Mouse (Mus musculus) adrenal gland, postnatal 10 days (tissue): ENCODE results near the gene C2cd4a. TPM values are rescaled to one million over a fixed set of nuclear protein-coding genes. Genes with fewer than 3 reads are reported as not detected.

Source experiments
- DNase-seq: peaks from one replicate; pipeline ENCODE4 v3.0.0; 2021; ENCODE audit warnings: mixed read lengths
- total RNA-seq, 2 experiments: library from RNA; stranded (reverse); gene quantifications; 2 replicates each; pipeline ENCODE4 v1.2.3; 2021

Gene C2cd4a
- total RNA-seq, 2 experiments from 2014 or later, result 0.21 TPM; not detected in 1

- DNase-seq, result no peak
Measured at GRCm38 (mm10) chr9:67787671-67788070, 44.5 kb downstream of the C2cd4a start.

DNA sequence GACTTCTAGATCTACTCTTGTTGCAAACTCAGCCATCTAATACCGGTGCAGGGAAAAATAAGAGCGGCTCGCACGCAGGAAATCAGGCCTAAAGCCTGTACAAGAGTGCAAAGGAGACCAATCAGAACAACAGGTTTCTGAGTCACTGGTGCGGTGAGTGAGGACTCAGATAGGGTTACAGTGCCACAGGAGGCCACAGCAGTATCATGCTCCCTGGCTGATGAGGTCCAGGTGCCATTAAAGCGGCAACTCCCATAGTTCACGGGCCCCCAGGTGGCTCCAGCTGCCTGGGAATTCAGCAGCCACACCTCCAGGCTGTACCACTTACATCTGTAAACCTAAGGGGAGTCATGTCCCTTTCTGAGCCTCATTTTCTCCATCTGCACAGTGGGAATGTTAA, 45.8 kb downstream of the C2cd4a start:
- DNase-seq, result no peak

DNA sequence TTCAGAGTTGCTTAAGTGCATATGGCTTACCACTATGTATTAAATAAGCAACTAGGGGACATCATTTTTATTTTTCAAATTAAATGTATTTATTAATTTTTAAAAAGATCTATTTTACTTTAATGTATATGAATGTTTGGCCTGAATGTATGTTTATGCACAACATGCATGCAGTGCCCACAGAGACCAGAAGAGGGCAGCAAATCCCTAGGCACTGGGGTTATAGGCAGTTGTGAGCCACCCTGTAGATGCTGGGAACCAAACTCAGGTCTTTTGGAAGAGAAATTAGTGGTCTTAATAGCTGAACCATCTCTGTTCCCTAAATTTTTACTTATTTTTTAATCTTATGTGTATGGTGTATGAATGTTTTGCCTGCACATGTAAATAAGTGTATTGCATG, 48.2 kb downstream of the C2cd4a start:
- DNase-seq, result no peak

DNA sequence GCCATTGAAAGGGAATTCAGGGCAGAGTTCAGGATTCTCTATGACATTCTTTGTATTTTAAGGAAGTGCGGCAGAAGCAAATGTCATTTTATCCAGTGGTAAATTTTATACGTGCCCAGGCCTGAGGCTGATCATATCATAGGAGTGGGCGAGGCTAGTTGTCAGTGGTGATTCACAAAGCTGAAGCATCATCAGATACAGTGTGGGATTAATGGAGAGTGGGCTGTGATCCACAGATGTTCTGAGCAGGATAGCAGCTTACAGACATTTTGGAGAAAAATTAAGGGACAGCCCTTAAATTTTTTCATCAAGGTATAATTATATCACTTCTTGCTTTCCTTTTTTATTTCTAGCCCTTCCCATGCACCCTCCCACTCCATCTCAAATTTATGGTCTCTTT, 48.7 kb downstream of the C2cd4a start:
- no peak for DNase-seq

DNA sequence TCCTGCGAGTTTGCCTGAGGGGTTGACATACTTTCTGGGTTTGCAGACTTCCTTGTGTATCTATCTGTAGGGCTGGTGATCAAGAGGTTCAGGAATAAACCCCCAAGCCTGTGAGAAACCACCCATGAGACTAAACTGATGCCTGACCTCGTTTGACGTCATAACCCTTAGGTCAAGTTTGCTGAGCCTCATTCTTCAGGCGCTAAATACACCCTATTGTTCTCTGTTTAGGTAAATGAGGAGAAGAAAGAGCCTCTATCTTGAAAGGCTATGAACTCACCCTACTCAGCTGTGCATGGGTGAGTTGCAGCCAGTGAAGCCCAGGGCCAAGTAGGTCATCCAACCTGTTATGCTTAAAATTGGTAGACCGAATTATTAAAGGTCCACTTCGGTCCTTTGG, 49.3 kb downstream of the C2cd4a start:
- DNase-seq, result no peak

Other genes with a start within 250 kb of the C2cd4a start
- 1 to 10 TPM; 1.5 to 1.9 TPM for gene C2cd4b, start 72.9 kb downstream of the C2cd4a start, total RNA-seq
- gene Vps13c, start 8.1 kb upstream of the C2cd4a start, total RNA-seq, result 10 to 100 TPM; 32.2 to 49.3 TPM